Mouse (Mus musculus): ENCODE results near the gene Setd1a. TPM values are rescaled to one million over a fixed set of nuclear protein-coding genes. Genes with fewer than 3 reads are reported as not detected.

Setd1a gene
- polyA plus RNA-seq, 1 experiment from 2014 or later, result 23.3 TPM

DNA sequence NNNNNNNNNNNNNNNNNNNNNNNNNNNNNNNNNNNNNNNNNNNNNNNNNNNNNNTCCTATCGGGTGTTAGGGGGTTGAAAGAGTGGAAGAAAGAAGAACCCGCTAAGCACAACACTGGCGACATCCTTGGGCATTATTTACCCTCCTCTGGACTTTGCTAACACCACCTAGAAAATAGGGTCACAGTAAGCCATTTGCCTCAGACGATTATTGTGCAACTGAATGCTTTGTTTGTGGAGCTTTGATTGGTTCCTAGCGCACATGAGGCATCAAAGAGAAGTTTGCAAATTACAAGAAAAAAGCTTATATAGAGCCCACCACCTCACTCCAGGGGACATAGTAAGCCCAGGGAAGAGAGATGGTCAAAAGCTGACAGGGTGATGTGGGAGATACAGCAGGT, 32.4 kb downstream of the Setd1a start:
- 65% methylated on average over 5 of the region's 5 CpGs for WGBS
- no peak overlapping the region for H3K27ac ChIP-seq
- no peak overlapping the region for H3K4me2 ChIP-seq
- H3K27me3 ChIP-seq, result no peaks in the 10 kb centered on the region
- H3K36me3 ChIP-seq, result no peaks in the 10 kb centered on the region
- no peak overlapping the region for H3K9ac ChIP-seq
- no peak overlapping the region for H3K4me3 ChIP-seq
- H3K9me3 ChIP-seq, result no peaks in the 10 kb centered on the region
- no peaks in the 10 kb centered on the region for H3K4me1 ChIP-seq
- ATAC-seq (ENCODE audit: borderline replicate concordance, extremely low read depth, low FRiP score, low TSS enrichment), result no peak

- no peak overlapping the region for H3K4me3 ChIP-seq
- H3K4me2 ChIP-seq, result no peak overlapping the region
- H3K27me3 ChIP-seq, result no peaks in the 10 kb centered on the region
- H3K9me3 ChIP-seq, result no peaks in the 10 kb centered on the region
- WGBS, result 97% methylated on average over 1 of the region's 1 CpGs
- 0 out of 2 replicates have a peak, but pooled peaks cover 4% of the 10 kb centered on the region for H3K4me1 ChIP-seq
- no peak overlapping the region for H3K27ac ChIP-seq
- ATAC-seq (ENCODE audit: borderline replicate concordance, extremely low read depth, low FRiP score, low TSS enrichment), result no peak
- no peaks in the 10 kb centered on the region for H3K36me3 ChIP-seq
- no peak overlapping the region for H3K9ac ChIP-seq
These were observed 33.4 kb downstream of the Setd1a start for GRCm38 (mm10) chr7:127809846-127810245.

DNA sequence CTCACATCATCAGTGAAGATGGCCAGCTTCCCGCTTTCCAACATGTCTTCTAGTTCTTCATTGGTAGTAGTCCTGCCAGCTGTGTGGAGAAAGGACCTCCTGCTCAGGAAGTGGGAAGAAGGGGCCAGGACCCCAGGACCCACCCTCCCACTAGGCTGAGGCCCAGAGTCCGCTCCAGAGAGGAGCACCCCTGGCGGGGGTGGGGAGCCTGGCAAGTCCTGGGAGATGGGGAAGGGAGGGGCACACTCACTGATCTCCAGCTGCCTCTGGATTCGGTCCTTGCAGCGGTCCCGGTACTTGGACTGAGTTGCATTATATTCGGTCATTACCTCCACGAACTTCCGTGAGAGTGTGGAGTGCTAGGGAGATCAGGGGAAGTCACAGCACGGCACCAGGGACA, 34.2 kb downstream of the Setd1a start:
- no peak for ATAC-seq (ENCODE audit: borderline replicate concordance, extremely low read depth, low FRiP score, low TSS enrichment)
- no peaks in the 10 kb centered on the region for H3K9me3 ChIP-seq
- H3K9ac ChIP-seq, result no peak overlapping the region
- H3K27me3 ChIP-seq, result no peaks in the 10 kb centered on the region
- no peak overlapping the region for H3K4me2 ChIP-seq
- no peaks in the 10 kb centered on the region for H3K36me3 ChIP-seq
- no peak overlapping the region for H3K27ac ChIP-seq
- H3K4me3 ChIP-seq, result no peak overlapping the region
- 77% methylated on average over 10 of the region's 10 CpGs for WGBS
- H3K4me1 ChIP-seq, result 0 out of 2 replicates have a peak, but pooled peaks cover 4% of the 10 kb centered on the region

- Histone ChIP-seq H3K9me3 (no peaks in the 10 kb centered on the region), H3K27ac (no peak overlapping the region), H3K4me2 (no peak overlapping the region), H3K27me3 (no peaks in the 10 kb centered on the region), H3K36me3 (no peaks in the 10 kb centered on the region), H3K4me3 (no peak overlapping the region), H3K4me1 (0 out of 2 replicates have a peak, but pooled peaks cover 4% of the 10 kb centered on the region), H3K9ac (no peak overlapping the region)
- 78% methylated on average over 4 of the region's 4 CpGs for WGBS
- no peak for ATAC-seq (ENCODE audit: borderline replicate concordance, extremely low read depth, low FRiP score, low TSS enrichment)
These were observed 34.8 kb downstream of the Setd1a start for GRCm38 (mm10) chr7:127811240-127811639.

- no peak for ATAC-seq (ENCODE audit: borderline replicate concordance, extremely low read depth, low FRiP score, low TSS enrichment)
- Histone ChIP-seq H3K36me3 (no peaks in the 10 kb centered on the region), H3K9me3 (no peaks in the 10 kb centered on the region), H3K4me3 (no peak overlapping the region), H3K4me1 (0 out of 2 replicates have a peak, but pooled peaks cover 4% of the 10 kb centered on the region), H3K27me3 (no peaks in the 10 kb centered on the region), H3K4me2 (no peak overlapping the region), H3K27ac (no peak overlapping the region), H3K9ac (no peak overlapping the region)
- 76% methylated on average over 3 of the region's 3 CpGs for WGBS
These were observed 35.8 kb downstream of the Setd1a start for GRCm38 (mm10) chr7:127812292-127812691.

DNA sequence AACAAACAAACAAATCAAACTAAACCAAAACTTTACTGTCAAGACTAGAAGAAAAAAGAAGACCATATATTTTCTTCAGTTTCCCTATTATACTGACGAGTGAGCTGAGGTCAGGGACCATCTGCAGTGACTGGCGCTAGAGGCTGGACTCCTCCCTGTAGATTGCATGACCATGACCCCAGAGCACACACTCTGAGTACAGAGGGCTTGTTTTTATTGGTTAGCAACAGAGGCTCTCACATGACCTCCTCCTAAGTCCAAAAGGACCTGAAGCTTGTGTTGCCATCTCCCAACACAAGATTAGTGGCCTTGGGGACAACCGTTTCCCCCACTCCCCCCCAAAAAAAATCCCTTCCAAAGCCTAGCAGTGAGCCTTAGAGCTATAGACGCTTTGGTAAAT, 37.4 kb downstream of the Setd1a start:
- no peak for ATAC-seq (ENCODE audit: borderline replicate concordance, extremely low read depth, low FRiP score, low TSS enrichment)
- Histone ChIP-seq H3K36me3 (no peaks in the 10 kb centered on the region), H3K4me1 (0 out of 2 replicates have a peak, but pooled peaks cover 4% of the 10 kb centered on the region), H3K9me3 (no peaks in the 10 kb centered on the region), H3K4me3 (no peak overlapping the region), H3K4me2 (peak overlapping the region; percentile 30; the same call in 1 of the 2 replicates), H3K27ac (peak overlapping the region; percentile 31; the same call in 1 of the 2 replicates), H3K27me3 (no peaks in the 10 kb centered on the region), H3K9ac (no peak overlapping the region)
- 67% methylated on average over 4 of the region's 4 CpGs for WGBS

- 66% methylated on average over 19 of the region's 19 CpGs for WGBS
- Histone ChIP-seq H3K4me1 (0 out of 2 replicates have a peak, but pooled peaks cover 4% of the 10 kb centered on the region), H3K9ac (no peak overlapping the region)
These were observed 37.9 kb downstream of the Setd1a start for GRCm38 (mm10) chr7:127814241-127814921.

DNA sequence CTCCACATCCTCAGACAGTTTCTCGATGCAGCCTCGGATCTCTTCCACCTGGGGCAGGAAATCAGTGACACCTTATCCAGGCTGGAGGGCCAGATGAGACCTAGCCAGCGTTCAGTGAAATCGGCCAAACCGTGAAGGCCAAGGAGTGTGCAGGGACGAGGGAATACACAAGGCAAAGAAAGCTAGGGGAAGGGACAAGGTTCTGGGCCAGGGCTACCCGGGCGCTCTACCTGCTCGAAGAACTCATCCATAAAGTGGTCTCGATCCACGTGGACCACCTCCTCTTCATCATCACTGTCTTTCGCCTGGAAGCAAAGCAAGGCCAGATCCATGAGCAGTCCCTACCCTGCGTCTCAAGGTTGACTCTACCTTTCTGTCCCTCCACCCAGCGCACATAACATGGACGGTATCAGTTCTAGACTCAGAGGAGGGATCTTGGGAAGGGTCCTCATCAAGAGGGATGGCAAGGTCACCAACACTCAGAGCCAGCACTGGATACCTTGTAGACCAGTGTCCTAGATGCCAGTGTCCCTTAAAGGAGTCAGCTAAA, 38.7 kb downstream of the Setd1a start:
- no peak for ATAC-seq (ENCODE audit: borderline replicate concordance, extremely low read depth, low FRiP score, low TSS enrichment)
- H3K4me3 ChIP-seq, result no peak overlapping the region
- H3K27ac ChIP-seq, result no peak overlapping the region
- 0 out of 2 replicates have a peak, but pooled peaks cover 4% of the 10 kb centered on the region for H3K4me1 ChIP-seq
- no peak overlapping the region for H3K9ac ChIP-seq
- no peaks in the 10 kb centered on the region for H3K9me3 ChIP-seq
- no peaks in the 10 kb centered on the region for H3K36me3 ChIP-seq
- no peak overlapping the region for H3K4me2 ChIP-seq
- H3K27me3 ChIP-seq, result no peaks in the 10 kb centered on the region
- 81% methylated on average over 15 of the region's 15 CpGs for WGBS

More at GRCm38 (mm10) chr7:127814241-127814921, 37.9 kb downstream of the Setd1a start:
- no peak overlapping the region for H3K4me3 ChIP-seq
- no peaks in the 10 kb centered on the region for H3K27me3 ChIP-seq
- ATAC-seq (ENCODE audit: borderline replicate concordance, extremely low read depth, low FRiP score, low TSS enrichment), result no peak
- H3K36me3 ChIP-seq, result no peaks in the 10 kb centered on the region
- no peaks in the 10 kb centered on the region for H3K9me3 ChIP-seq
- H3K27ac ChIP-seq, result peak overlapping the region; percentile 31; the same call in 1 of the 2 replicates
- H3K4me2 ChIP-seq, result peak overlapping the region; percentile 30; the same call in 1 of the 2 replicates

DNA sequence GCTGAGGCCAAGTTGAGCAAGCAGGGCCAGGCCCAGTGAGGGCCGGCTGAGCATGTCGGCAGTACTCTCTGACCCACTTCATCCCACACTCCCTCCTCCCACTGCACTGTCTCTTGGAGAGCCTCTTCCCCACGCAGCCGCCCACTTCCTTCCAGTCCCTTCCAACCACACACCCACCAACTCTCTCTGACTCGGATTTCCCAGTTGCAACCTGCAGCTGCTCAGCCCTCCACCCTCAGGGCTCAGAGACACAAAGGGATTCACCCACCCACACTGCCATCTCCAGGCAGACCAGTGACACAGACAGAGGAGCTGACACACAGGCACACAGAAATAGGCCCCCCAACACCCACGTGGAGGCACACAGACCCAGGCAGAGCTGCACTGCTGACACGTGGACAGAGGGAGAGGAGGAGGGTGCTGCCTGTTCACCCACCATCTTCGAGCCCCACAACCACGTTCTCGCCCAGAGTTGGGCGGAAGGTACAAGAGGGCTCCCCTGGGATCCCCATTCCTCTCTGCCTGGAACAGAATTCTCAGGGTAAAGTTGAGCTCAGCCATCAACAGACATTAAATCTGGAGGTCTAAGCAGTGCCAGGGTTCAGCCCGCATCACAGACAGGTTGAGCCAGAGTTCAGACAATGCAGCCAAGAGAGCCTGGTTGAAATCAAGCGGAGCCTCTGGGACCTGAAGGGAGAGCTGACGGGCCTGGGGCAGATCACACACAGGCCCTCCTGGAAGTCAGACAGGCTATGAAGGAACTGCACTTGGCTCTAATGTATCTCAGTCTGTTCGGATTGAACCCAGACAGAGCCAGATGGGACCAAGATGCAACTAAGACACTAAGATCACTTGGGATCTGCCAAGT, 39.7 kb downstream of the Setd1a start:
- no peak overlapping the region for H3K4me3 ChIP-seq
- no peaks in the 10 kb centered on the region for H3K9me3 ChIP-seq
- no peaks in the 10 kb centered on the region for H3K36me3 ChIP-seq
- H3K9ac ChIP-seq, result no peak overlapping the region
- 0 out of 2 replicates have a peak, but pooled peaks cover 6% of the 10 kb centered on the region for H3K4me1 ChIP-seq
- no peaks in the 10 kb centered on the region for H3K27me3 ChIP-seq
- H3K4me2 ChIP-seq, result no peak overlapping the region
- WGBS, result 57% methylated on average over 15 of the region's 15 CpGs
- peak; percentile 38; the same call in 1 of the 2 replicates for ATAC-seq (ENCODE audit: borderline replicate concordance, extremely low read depth, low FRiP score, low TSS enrichment)
- no peak overlapping the region; the same call in 1 of the 2 replicates for H3K27ac ChIP-seq

GRCm38 (mm10) chr7:127817053-127817452, 40.6 kb downstream of the Setd1a start:
- H3K27me3 ChIP-seq, result no peaks in the 10 kb centered on the region
- no peak overlapping the region for H3K27ac ChIP-seq
- no peak overlapping the region for H3K9ac ChIP-seq
- no peak for ATAC-seq (ENCODE audit: borderline replicate concordance, extremely low read depth, low FRiP score, low TSS enrichment)
- H3K36me3 ChIP-seq, result no peaks in the 10 kb centered on the region
- no peaks in the 10 kb centered on the region for H3K9me3 ChIP-seq
- H3K4me3 ChIP-seq, result no peak overlapping the region
- no peak overlapping the region for H3K4me2 ChIP-seq
- WGBS, result 65% methylated on average over 7 of the region's 7 CpGs
- 0 out of 2 replicates have a peak, but pooled peaks cover 6% of the 10 kb centered on the region for H3K4me1 ChIP-seq

DNA sequence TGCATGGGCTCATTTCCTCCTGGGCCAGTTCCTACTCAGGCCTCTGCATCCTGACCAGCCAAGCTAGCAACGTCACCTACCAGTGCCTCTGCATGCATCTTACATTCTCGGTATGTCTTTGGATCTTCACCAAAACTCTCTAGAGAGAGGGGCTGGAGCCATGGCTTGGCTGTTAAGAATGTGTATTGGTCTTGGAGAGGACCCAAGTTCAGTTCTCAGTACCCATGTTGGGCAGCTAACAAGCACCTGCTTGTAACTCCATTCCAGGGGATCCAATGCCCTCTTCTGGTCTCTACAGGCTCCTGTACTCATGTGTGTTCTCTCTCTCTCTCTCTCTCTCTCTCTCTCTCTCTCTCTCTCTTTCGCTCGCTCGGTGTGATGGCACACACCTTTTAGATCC, 41.3 kb downstream of the Setd1a start:
- Histone ChIP-seq H3K4me3 (no peak overlapping the region), H3K4me2 (no peak overlapping the region), H3K27me3 (no peaks in the 10 kb centered on the region), H3K4me1 (0 out of 2 replicates have a peak, but pooled peaks cover 6% of the 10 kb centered on the region), H3K9ac (no peak overlapping the region), H3K27ac (no peak overlapping the region), H3K36me3 (no peaks in the 10 kb centered on the region), H3K9me3 (no peaks in the 10 kb centered on the region)
- no peak for ATAC-seq (ENCODE audit: borderline replicate concordance, extremely low read depth, low FRiP score, low TSS enrichment)
- 78% methylated on average over 5 of the region's 5 CpGs for WGBS
